Mouse (Mus musculus): Measurements from ENCODE around the gene Pard3. TPM values are rescaled to one million over a fixed set of nuclear protein-coding genes. Genes with fewer than 3 reads are reported as not detected.
A peak's percentile ranks its signal among the peaks of the same experiment; 100 is the strongest.

Pard3 gene
- polyA plus RNA-seq, 1 experiment from 2014 or later = 12.7 TPM

- Histone ChIP-seq H3K27ac (ENCODE audit: low read length) (no peak overlapping the region), H3K36me3 (ENCODE audit: control insufficient read depth, insufficient read depth) (no peaks in the 10 kb centered on the region), H3K4me3 (ENCODE audit: low read length) (no peak overlapping the region), H3K9me3 (replicated peaks; ENCODE audit: control insufficient read depth, low read length) (no peaks in the 10 kb centered on the region), H3K4me1 (ENCODE audit: control insufficient read depth, insufficient read depth, low read length) (peaks cover 14% of the 10 kb centered on the region), H3K4me2 (ENCODE audit: low read depth, low read length) (no peak overlapping the region), H3K9ac (ENCODE audit: low read length) (no peak overlapping the region), H3K27me3 (ENCODE audit: control insufficient read depth, insufficient read depth, low read length) (no peaks in the 10 kb centered on the region)
- WGBS = 89% methylated on average over 1 of the region's 1 CpGs
- ATAC-seq (replicated peaks; ENCODE audit: extremely low read depth, insufficient read depth, low FRiP score) = no peak
Measured at GRCm38 (mm10) chr8:127512001-127512573, 448.4 kb downstream of the Pard3 start.

DNA sequence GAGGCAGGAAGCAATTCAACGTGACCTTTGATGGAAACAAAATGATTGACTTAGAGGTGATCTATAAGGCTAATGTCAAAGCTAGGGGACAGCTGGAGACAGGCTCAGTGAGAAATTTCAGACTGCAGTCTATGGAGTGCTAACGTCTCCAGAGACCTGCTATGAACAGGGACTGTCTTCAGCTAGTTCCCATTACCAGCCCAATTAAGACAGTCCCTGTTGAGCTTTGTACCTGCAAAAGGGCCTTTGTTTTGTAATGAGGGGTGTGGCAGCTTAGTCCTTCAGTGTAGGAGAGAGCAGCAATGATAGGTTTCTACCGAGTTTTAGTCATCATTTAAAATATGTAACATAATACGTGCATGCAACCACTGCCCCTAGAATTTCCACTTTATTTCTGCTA is 448.9 kb downstream of the Pard3 start:
- WGBS = 70% methylated on average over 4 of the region's 4 CpGs
- no peak overlapping the region for H3K4me3 ChIP-seq (ENCODE audit: low read length)
- no peaks in the 10 kb centered on the region for H3K27me3 ChIP-seq (ENCODE audit: control insufficient read depth, insufficient read depth, low read length)
- H3K4me1 ChIP-seq (ENCODE audit: control insufficient read depth, insufficient read depth, low read length) = peaks cover 14% of the 10 kb centered on the region
- H3K4me2 ChIP-seq (ENCODE audit: low read depth, low read length) = no peak overlapping the region
- no peaks in the 10 kb centered on the region for H3K9me3 ChIP-seq (replicated peaks; ENCODE audit: control insufficient read depth, low read length)
- no peak overlapping the region for H3K9ac ChIP-seq (ENCODE audit: low read length)
- no peaks in the 10 kb centered on the region for H3K36me3 ChIP-seq (ENCODE audit: control insufficient read depth, insufficient read depth)
- H3K27ac ChIP-seq (ENCODE audit: low read length) = no peak overlapping the region
- ATAC-seq (replicated peaks; ENCODE audit: extremely low read depth, insufficient read depth, low FRiP score) = no peak

GRCm38 (mm10) chr8:127514810-127515735 is 451.4 kb downstream of the Pard3 start:
- Histone ChIP-seq H3K27ac (ENCODE audit: low read length) (peak overlapping the region; percentile 52; the same call in 1 of the 2 replicates), H3K4me1 (ENCODE audit: control insufficient read depth, insufficient read depth, low read length) (peaks cover 14% of the 10 kb centered on the region), H3K9ac (ENCODE audit: low read length) (no peak overlapping the region), H3K4me3 (ENCODE audit: low read length) (no peak overlapping the region), H3K27me3 (ENCODE audit: control insufficient read depth, insufficient read depth, low read length) (no peaks in the 10 kb centered on the region), H3K9me3 (replicated peaks; ENCODE audit: control insufficient read depth, low read length) (no peaks in the 10 kb centered on the region), H3K36me3 (ENCODE audit: control insufficient read depth, insufficient read depth) (no peaks in the 10 kb centered on the region), H3K4me2 (ENCODE audit: low read depth, low read length) (no peak overlapping the region)
- 51% methylated on average over 7 of the region's 7 CpGs for WGBS
- 0 out of 2 replicates have a peak, but pooled peaks have one; percentile 15 for ATAC-seq (replicated peaks; ENCODE audit: extremely low read depth, insufficient read depth, low FRiP score)

- Histone ChIP-seq H3K4me3 (ENCODE audit: low read length) (no peak overlapping the region), H3K27ac (ENCODE audit: low read length) (no peak overlapping the region), H3K36me3 (ENCODE audit: control insufficient read depth, insufficient read depth) (no peaks in the 10 kb centered on the region), H3K4me2 (ENCODE audit: low read depth, low read length) (no peak overlapping the region), H3K27me3 (ENCODE audit: control insufficient read depth, insufficient read depth, low read length) (no peaks in the 10 kb centered on the region), H3K4me1 (ENCODE audit: control insufficient read depth, insufficient read depth, low read length) (peaks cover 14% of the 10 kb centered on the region), H3K9me3 (replicated peaks; ENCODE audit: control insufficient read depth, low read length) (no peaks in the 10 kb centered on the region), H3K9ac (ENCODE audit: low read length) (no peak overlapping the region)
- ATAC-seq (replicated peaks; ENCODE audit: extremely low read depth, insufficient read depth, low FRiP score) = peak; percentile 70
- WGBS = 46% methylated on average over 2 of the region's 2 CpGs
Measured at GRCm38 (mm10) chr8:127516043-127516442, 452.4 kb downstream of the Pard3 start.

DNA sequence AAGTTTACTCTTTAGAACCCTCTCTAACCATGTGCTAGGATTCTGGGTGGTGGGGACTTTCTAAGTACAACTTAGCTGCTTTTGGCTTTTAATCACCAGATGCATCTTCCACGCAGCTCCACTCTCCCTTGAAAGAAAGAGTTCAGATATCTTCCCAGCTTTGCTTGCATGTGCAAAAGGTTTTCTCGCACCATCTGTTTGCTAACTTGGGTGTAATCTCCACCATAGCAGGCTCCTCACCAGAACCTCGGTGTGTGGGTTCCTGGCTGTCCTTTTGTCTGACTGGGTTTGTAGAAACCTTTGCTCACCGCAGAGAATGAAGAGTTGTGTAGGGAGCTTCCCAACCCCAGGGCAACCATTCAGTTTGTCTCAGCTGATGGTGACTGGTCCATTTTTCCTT is 462.0 kb downstream of the Pard3 start:
- 71% methylated on average over 4 of the region's 4 CpGs for WGBS
- Histone ChIP-seq H3K27me3 (ENCODE audit: control insufficient read depth, insufficient read depth, low read length) (no peaks in the 10 kb centered on the region), H3K4me3 (ENCODE audit: low read length) (no peak overlapping the region)

DNA sequence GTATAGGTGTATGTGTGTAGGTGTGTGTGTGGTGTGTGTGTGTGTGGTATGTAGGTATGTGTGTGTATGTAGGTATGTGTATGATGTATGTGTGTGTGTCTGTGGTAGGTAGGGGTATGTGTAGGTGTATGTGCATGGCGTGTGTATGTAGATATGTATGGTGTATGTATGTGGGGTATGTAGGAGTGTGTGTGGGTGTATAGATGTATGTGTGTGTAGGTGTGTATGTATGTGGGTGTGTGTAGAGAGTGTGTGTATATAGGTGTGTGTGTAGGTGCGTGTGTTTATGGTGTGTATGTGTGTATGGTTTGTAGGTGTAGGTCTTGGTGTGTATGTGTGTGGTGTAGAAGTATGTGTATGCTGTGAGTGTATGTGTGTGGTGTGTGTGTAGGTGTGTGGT is 464.6 kb downstream of the Pard3 start:
- ATAC-seq (replicated peaks; ENCODE audit: extremely low read depth, insufficient read depth, low FRiP score) = no peak
- no peaks in the 10 kb centered on the region for H3K9me3 ChIP-seq (replicated peaks; ENCODE audit: control insufficient read depth, low read length)
- no peaks in the 10 kb centered on the region for H3K36me3 ChIP-seq (ENCODE audit: control insufficient read depth, insufficient read depth)
- H3K4me2 ChIP-seq (ENCODE audit: low read depth, low read length) = no peak overlapping the region
- H3K27me3 ChIP-seq (ENCODE audit: control insufficient read depth, insufficient read depth, low read length) = no peaks in the 10 kb centered on the region
- H3K4me1 ChIP-seq (ENCODE audit: control insufficient read depth, insufficient read depth, low read length) = no peaks in the 10 kb centered on the region
- 93% methylated on average over 2 of the region's 2 CpGs for WGBS
- H3K9ac ChIP-seq (ENCODE audit: low read length) = no peak overlapping the region
- no peak overlapping the region for H3K27ac ChIP-seq (ENCODE audit: low read length)
- H3K4me3 ChIP-seq (ENCODE audit: low read length) = no peak overlapping the region

More for the DNA sequence above, 462.0 kb downstream of the Pard3 start:
- no peak overlapping the region for H3K9ac ChIP-seq (ENCODE audit: low read length)
- no peaks in the 10 kb centered on the region for H3K4me1 ChIP-seq (ENCODE audit: control insufficient read depth, insufficient read depth, low read length)
- no peak for ATAC-seq (replicated peaks; ENCODE audit: extremely low read depth, insufficient read depth, low FRiP score)
- no peak overlapping the region for H3K4me2 ChIP-seq (ENCODE audit: low read depth, low read length)
- no peaks in the 10 kb centered on the region for H3K9me3 ChIP-seq (replicated peaks; ENCODE audit: control insufficient read depth, low read length)
- H3K27ac ChIP-seq (ENCODE audit: low read length) = no peak overlapping the region
- H3K36me3 ChIP-seq (ENCODE audit: control insufficient read depth, insufficient read depth) = no peaks in the 10 kb centered on the region

- Histone ChIP-seq H3K4me1 (ENCODE audit: control insufficient read depth, insufficient read depth, low read length) (no peaks in the 10 kb centered on the region), H3K4me2 (ENCODE audit: low read depth, low read length) (no peak overlapping the region), H3K27me3 (ENCODE audit: control insufficient read depth, insufficient read depth, low read length) (no peaks in the 10 kb centered on the region), H3K36me3 (ENCODE audit: control insufficient read depth, insufficient read depth) (no peaks in the 10 kb centered on the region), H3K9ac (ENCODE audit: low read length) (no peak overlapping the region), H3K27ac (ENCODE audit: low read length) (no peak overlapping the region), H3K4me3 (ENCODE audit: low read length) (no peak overlapping the region), H3K9me3 (replicated peaks; ENCODE audit: control insufficient read depth, low read length) (no peaks in the 10 kb centered on the region)
- 87% methylated on average over 2 of the region's 2 CpGs for WGBS
- ATAC-seq (replicated peaks; ENCODE audit: extremely low read depth, insufficient read depth, low FRiP score) = no peak
Measured at GRCm38 (mm10) chr8:127529746-127530145, 466.1 kb downstream of the Pard3 start.

- WGBS = 50% methylated on average over 3 of the region's 3 CpGs
- H3K9ac ChIP-seq (ENCODE audit: low read length) = no peak overlapping the region
- ATAC-seq (replicated peaks; ENCODE audit: extremely low read depth, insufficient read depth, low FRiP score) = no peak
Measured at GRCm38 (mm10) chr8:127531866-127532265, 468.2 kb downstream of the Pard3 start.

DNA sequence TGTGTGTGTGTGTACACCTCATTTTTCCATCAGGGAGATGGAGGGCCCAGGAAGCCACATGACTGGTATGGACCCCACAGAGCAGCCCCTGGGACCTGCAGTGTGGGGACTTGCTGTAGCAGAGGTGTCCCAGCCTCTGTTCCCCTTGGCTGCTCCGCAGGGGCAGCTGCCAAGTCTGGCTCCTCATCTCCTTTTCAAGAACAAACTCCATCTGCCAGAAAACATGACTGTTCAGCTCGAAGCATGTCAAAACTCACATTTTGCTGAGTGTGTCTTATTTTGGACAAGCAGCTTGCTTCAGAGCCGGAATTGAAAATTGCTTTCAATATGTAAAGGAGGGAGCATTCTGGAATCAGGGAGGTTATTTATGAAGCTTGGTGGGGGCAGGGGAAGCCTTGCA is 471.1 kb downstream of the Pard3 start:
- Histone ChIP-seq H3K27me3 (ENCODE audit: control insufficient read depth, insufficient read depth, low read length) (no peaks in the 10 kb centered on the region), H3K4me2 (ENCODE audit: low read depth, low read length) (no peak overlapping the region), H3K36me3 (ENCODE audit: control insufficient read depth, insufficient read depth) (no peaks in the 10 kb centered on the region), H3K9ac (ENCODE audit: low read length) (no peak overlapping the region), H3K27ac (ENCODE audit: low read length) (no peak overlapping the region), H3K9me3 (replicated peaks; ENCODE audit: control insufficient read depth, low read length) (no peaks in the 10 kb centered on the region), H3K4me3 (ENCODE audit: low read length) (no peak overlapping the region), H3K4me1 (ENCODE audit: control insufficient read depth, insufficient read depth, low read length) (no peaks in the 10 kb centered on the region)
- 57% methylated on average over 3 of the region's 3 CpGs for WGBS
- ATAC-seq (replicated peaks; ENCODE audit: extremely low read depth, insufficient read depth, low FRiP score) = no peak

More at GRCm38 (mm10) chr8:127531866-127532265, 468.2 kb downstream of the Pard3 start:
- no peaks in the 10 kb centered on the region for H3K36me3 ChIP-seq (ENCODE audit: control insufficient read depth, insufficient read depth)
- H3K4me2 ChIP-seq (ENCODE audit: low read depth, low read length) = no peak overlapping the region
- no peaks in the 10 kb centered on the region for H3K27me3 ChIP-seq (ENCODE audit: control insufficient read depth, insufficient read depth, low read length)
- no peaks in the 10 kb centered on the region for H3K4me1 ChIP-seq (ENCODE audit: control insufficient read depth, insufficient read depth, low read length)
- H3K4me3 ChIP-seq (ENCODE audit: low read length) = no peak overlapping the region
- H3K9me3 ChIP-seq (replicated peaks; ENCODE audit: control insufficient read depth, low read length) = no peaks in the 10 kb centered on the region
- no peak overlapping the region for H3K27ac ChIP-seq (ENCODE audit: low read length)
